Mouse (Mus musculus) erythroblast, adult 5-6 weeks (primary cell): ENCODE results near the gene Add2. TPM values are rescaled to one million over a fixed set of nuclear protein-coding genes. Genes with fewer than 3 reads are reported as not detected.

Experiments used
- ATAC-seq: replicated peaks from 2 replicates; pipeline ENCODE4 v1.8.0; 2016; ENCODE audit warnings: moderate number of reproducible peaks, mild to moderate bottlenecking, moderate TSS enrichment, inconsistent platforms; ENCODE audit not compliant: poor library complexity, low FRiP score, severe bottlenecking
- total RNA-seq, 2 experiments: library from RNA; stranded (forward) in 1 of 2; stranded (reverse) in 1 of 2; fragments of 150-400 nt in 1 of 2; fragments of 200-764, 138-1000 nt in 1 of 2; gene quantifications; 2 replicates each; pipeline versions ENCODE4 v1.2.3 to v1.2.4; 2015 to 2017; ENCODE audit warnings: low replicate concordance in 2 of 2

Gene Add2
- total RNA-seq, 2 experiments from 2014 or later, result 151 to 256 TPM

GRCm38 (mm10) chr6:86040140-86040539, 11.7 kb downstream of the Add2 start:
- ATAC-seq, result no peak

GRCm38 (mm10) chr6:86047510-86047909, 19.0 kb downstream of the Add2 start:
- no peak for ATAC-seq

- no peak for ATAC-seq
Observed at GRCm38 (mm10) chr6:86048509-86048908, 20.0 kb downstream of the Add2 start.

- ATAC-seq, result no peak
Observed at GRCm38 (mm10) chr6:86050586-86051268, 22.2 kb downstream of the Add2 start.

GRCm38 (mm10) chr6:86052032-86052459, 23.6 kb downstream of the Add2 start:
- ATAC-seq, result no peak

GRCm38 (mm10) chr6:86052556-86052955, 24.1 kb downstream of the Add2 start:
- no peak for ATAC-seq

- ATAC-seq, result no peak
Observed at GRCm38 (mm10) chr6:86053099-86053498, 24.6 kb downstream of the Add2 start.

- peak; percentile 79 for ATAC-seq
Observed at GRCm38 (mm10) chr6:86053594-86053993, 25.1 kb downstream of the Add2 start.

- ATAC-seq, result no peak
Observed at GRCm38 (mm10) chr6:86058475-86058874, 30.0 kb downstream of the Add2 start.

GRCm38 (mm10) chr6:86059151-86059853, 30.8 kb downstream of the Add2 start:
- ATAC-seq, result no peak

- ATAC-seq, result no peak
Observed at GRCm38 (mm10) chr6:86060170-86060569, 31.7 kb downstream of the Add2 start.

GRCm38 (mm10) chr6:86062226-86062625, 33.7 kb downstream of the Add2 start:
- no peak for ATAC-seq

- no peak for ATAC-seq
Observed at GRCm38 (mm10) chr6:86062684-86063083, 34.2 kb downstream of the Add2 start.

GRCm38 (mm10) chr6:86064318-86065016, 36.0 kb downstream of the Add2 start:
- ATAC-seq, result no peak

GRCm38 (mm10) chr6:86066727-86067126, 38.2 kb downstream of the Add2 start:
- ATAC-seq, result no peak

GRCm38 (mm10) chr6:86067145-86067544, 38.7 kb downstream of the Add2 start:
- ATAC-seq, result no peak

- no peak for ATAC-seq
Observed at GRCm38 (mm10) chr6:86069009-86069408, 40.5 kb downstream of the Add2 start.

- ATAC-seq, result no peak; the same call in 1 of the 2 replicates
Observed at GRCm38 (mm10) chr6:86069856-86070255, 41.4 kb downstream of the Add2 start.

GRCm38 (mm10) chr6:86070277-86070676, 41.8 kb downstream of the Add2 start:
- no peak for ATAC-seq

- no peak for ATAC-seq
Observed at GRCm38 (mm10) chr6:86073882-86074281, 45.4 kb downstream of the Add2 start.
